Mouse (Mus musculus) neural tube, embryonic 11.5 days (tissue): ENCODE data around the gene Rcor3. TPM values are rescaled to one million over a fixed set of nuclear protein-coding genes. Genes with fewer than 3 reads are reported as not detected.

Experiments used
- polyA plus RNA-seq: library from polyadenylated mRNA; unstranded; fragments of >200 nt; fragmentation: Nextera tagmentation; extraction: Ambion mirVana; gene quantifications from 2 replicates; pipeline ENCODE4 v1.2.1, GENCODE M21; 2014

Gene Rcor3
- polyA plus RNA-seq, 1 experiment from 2014 or later: 22.2 TPM

Other genes with a start within 250 kb of the Rcor3 start
- gene Slc30a1, start 231.3 kb downstream of the Rcor3 start, polyA plus RNA-seq: 2.1 and 3.3 TPM in 2 replicates
- 0.85 and 1.3 TPM in 2 replicates for gene Rd3, start 160.7 kb downstream of the Rcor3 start, polyA plus RNA-seq
- gene Traf5, start 45.5 kb downstream of the Rcor3 start, polyA plus RNA-seq: 5.0 and 5.4 TPM in 2 replicates
- 0.81 and 1.0 TPM in 2 replicates for gene Kcnh1, start 52.7 kb upstream of the Rcor3 start, polyA plus RNA-seq